Mouse (Mus musculus) thymus, postnatal 4 days (tissue): ENCODE results near the gene Tgif2lx1.
"Not testable (repeated sequence)": the region's sequence is repeated elsewhere in the genome, so short reads cannot be mapped to it uniquely, and the experiment has no call there.

ENCODE experiments used
- DNase-seq: peaks from one replicate; pipeline ENCODE4 v3.0.0; 2021

The Tgif2lx1 gene

GRCm38 (mm10) chrX:118480637-118481036 lies at the start of gene Tgif2lx1:
Gene Tgif2lx1, minus strand, starts transcription at chrX:118480737.
- DNase-seq = not testable (repeated sequence)
